Mouse (Mus musculus): ENCODE measurements around the gene Svopl.
A peak's percentile ranks its signal among the peaks of the same experiment; 100 is the strongest.

GRCm38 (mm10) chr6:38049601-38050000 is 2.8 kb upstream of the Svopl start:
- TF ChIP-seq POLR2A (IDR thresholded peaks at IDR 0.05; ENCODE audit: control insufficient read depth in 1 of 2, insufficient read depth in 1 of 2, low read depth in 1 of 2, low read length in 2 of 2, poor library complexity in 1 of 2): no peak
- no peak for TF ChIP-seq USF1 (IDR thresholded peaks at IDR 0.05; ENCODE audit: low read depth, low read length)
- peak in 2 of 3 experiments; percentile 7 to 15; a peak in 3 of 6 replicates for TF ChIP-seq CTCF (IDR thresholded peaks at IDR 0.05 in 2 of 3, conservative IDR thresholded peaks at IDR 0.05 in 1 of 3; ENCODE audit: control insufficient read depth in 1 of 3, insufficient read depth in 1 of 3, low read depth in 2 of 3, low read length in 3 of 3, poor library complexity in 1 of 3, severe bottlenecking in 1 of 3)
- TF ChIP-seq E2F4 (IDR thresholded peaks at IDR 0.05; ENCODE audit: borderline replicate concordance, low read depth, low read length): no peak
- TF ChIP-seq EP300 (IDR thresholded peaks at IDR 0.05; ENCODE audit: low read depth in 1 of 2, low read length in 2 of 2): no peak
